Mouse (Mus musculus): Measurements from ENCODE around the gene Mecom. TPM values are rescaled to one million over a fixed set of nuclear protein-coding genes. Genes with fewer than 3 reads are reported as not detected.
"Not testable (repeated sequence)": the region's sequence is repeated elsewhere in the genome, so short reads cannot be mapped to it uniquely, and the experiment has no call there.

The Mecom gene
- 25.9 and 33.2 TPM in 2 replicates for polyA plus RNA-seq (2016; fragmentation: Nextera tagmentation; extraction: Ambion mirVana)

GRCm38 (mm10) chr3:30547908-30548307 lies at the start of gene Mecom:
Mecom (minus strand) TSS chr3:30548008.
- H3K4me1 ChIP-seq = no peaks in the 10 kb centered on the region
- no peak within 1 kb of the TSS for H3K4me2 ChIP-seq (replicated peaks)
- H3K27ac ChIP-seq (replicated peaks) = no peak within 1 kb of the TSS
- 83% methylated on average over 3 of the region's 3 CpGs for WGBS
- ATAC-seq (ENCODE audit: low FRiP score, low read depth) = no peak
- no peak within 1 kb of the TSS for H3K4me3 ChIP-seq
- H3K36me3 ChIP-seq = no peaks in the 10 kb centered on the region
- H3K27me3 ChIP-seq = no peaks in the 10 kb centered on the region
- no peak within 1 kb of the TSS for H3K9ac ChIP-seq (replicated peaks)
- no peaks in the 10 kb centered on the region for H3K9me3 ChIP-seq

GRCm38 (mm10) chr3:30597271-30597670 lies 49.5 kb upstream of the Mecom start:
- Histone ChIP-seq H3K9me3 (no peaks in the 10 kb centered on the region), H3K4me1 (peaks cover 17% of the 10 kb centered on the region), H3K27me3 (peaks cover 19% of the 10 kb centered on the region), H3K9ac (replicated peaks) (no peak overlapping the region), H3K4me2 (replicated peaks) (no peak overlapping the region), H3K36me3 (no peaks in the 10 kb centered on the region), H3K4me3 (no peak overlapping the region), H3K27ac (replicated peaks) (no peak overlapping the region)
- ATAC-seq (ENCODE audit: low FRiP score, low read depth) = no peak
- WGBS = 78% methylated on average over 7 of the region's 7 CpGs

- Histone ChIP-seq H3K36me3 (no peaks in the 10 kb centered on the region), H3K27ac (replicated peaks) (peak overlapping the region; percentile 78), H3K9me3 (no peaks in the 10 kb centered on the region), H3K27me3 (peaks cover 19% of the 10 kb centered on the region), H3K4me2 (replicated peaks) (peak overlapping the region; percentile 70), H3K4me1 (peaks cover 16% of the 10 kb centered on the region), H3K9ac (replicated peaks) (peak overlapping the region; percentile 79), H3K4me3 (peak overlapping the region; percentile 81)
- ATAC-seq (ENCODE audit: low FRiP score, low read depth) = peak; percentile 76
- under 1% methylated on average over 62 of the region's 62 CpGs for WGBS
Observed at GRCm38 (mm10) chr3:30595111-30595832, 47.5 kb upstream of the Mecom start.

GRCm38 (mm10) chr3:30593719-30594485 lies 46.1 kb upstream of the Mecom start:
- 0 out of 2 replicates have a peak, but pooled peaks cover 6% of the 10 kb centered on the region for H3K4me1 ChIP-seq
- H3K9me3 ChIP-seq = no peaks in the 10 kb centered on the region
- no peak for ATAC-seq (ENCODE audit: low FRiP score, low read depth)
- no peak overlapping the region for H3K9ac ChIP-seq (replicated peaks)
- no peaks in the 10 kb centered on the region for H3K36me3 ChIP-seq
- no peak overlapping the region for H3K4me3 ChIP-seq
- no peak overlapping the region for H3K27ac ChIP-seq (replicated peaks)
- H3K4me2 ChIP-seq (replicated peaks) = no peak overlapping the region
- peaks cover 18% of the 10 kb centered on the region for H3K27me3 ChIP-seq
- 76% methylated on average over 4 of the region's 4 CpGs for WGBS

GRCm38 (mm10) chr3:30592418-30592853 lies 44.6 kb upstream of the Mecom start:
- Histone ChIP-seq H3K9ac (replicated peaks) (no peak overlapping the region), H3K27me3 (peaks cover 6% of the 10 kb centered on the region; the same call in 1 of the 2 replicates), H3K4me2 (replicated peaks) (no peak overlapping the region), H3K27ac (replicated peaks) (no peak overlapping the region), H3K4me1 (0 out of 2 replicates have a peak, but pooled peaks cover 6% of the 10 kb centered on the region), H3K36me3 (no peaks in the 10 kb centered on the region), H3K9me3 (no peaks in the 10 kb centered on the region), H3K4me3 (no peak overlapping the region)
- ATAC-seq (ENCODE audit: low FRiP score, low read depth) = peak; percentile 55
- WGBS = 2% methylated on average over 2 of the region's 2 CpGs

GRCm38 (mm10) chr3:30588865-30589264 lies 41.1 kb upstream of the Mecom start:
- Histone ChIP-seq H3K4me2 (replicated peaks) (no peak overlapping the region), H3K36me3 (no peaks in the 10 kb centered on the region), H3K9ac (replicated peaks) (no peak overlapping the region), H3K27ac (replicated peaks) (no peak overlapping the region), H3K4me1 (no peaks in the 10 kb centered on the region), H3K9me3 (no peaks in the 10 kb centered on the region), H3K4me3 (no peak overlapping the region), H3K27me3 (no peaks in the 10 kb centered on the region)
- 86% methylated on average over 6 of the region's 6 CpGs for WGBS
- no peak for ATAC-seq (ENCODE audit: low FRiP score, low read depth)

- Histone ChIP-seq H3K4me1 (no peaks in the 10 kb centered on the region), H3K4me2 (replicated peaks) (no peak overlapping the region), H3K9ac (replicated peaks) (no peak overlapping the region), H3K27me3 (no peaks in the 10 kb centered on the region), H3K4me3 (no peak overlapping the region), H3K36me3 (no peaks in the 10 kb centered on the region), H3K9me3 (no peaks in the 10 kb centered on the region), H3K27ac (replicated peaks) (no peak overlapping the region)
- 4% methylated on average over 2 of the region's 2 CpGs for WGBS
- no peak for ATAC-seq (ENCODE audit: low FRiP score, low read depth)
Observed at GRCm38 (mm10) chr3:30573549-30573948, 25.7 kb upstream of the Mecom start.

- 44% methylated on average over 1 of the region's 2 CpGs for WGBS
- H3K4me3 ChIP-seq; H3K36me3 ChIP-seq; H3K9ac ChIP-seq (replicated peaks); H3K27ac ChIP-seq (replicated peaks); H3K27me3 ChIP-seq; H3K4me2 ChIP-seq (replicated peaks); ATAC-seq (ENCODE audit: low FRiP score, low read depth); H3K9me3 ChIP-seq; H3K4me1 ChIP-seq: not testable (repeated sequence)
Observed at GRCm38 (mm10) chr3:30566333-30566732, 18.5 kb upstream of the Mecom start.

- Histone ChIP-seq H3K4me2 (replicated peaks) (no peak overlapping the region), H3K27me3 (no peaks in the 10 kb centered on the region), H3K4me3 (no peak overlapping the region), H3K9me3 (no peaks in the 10 kb centered on the region), H3K9ac (replicated peaks) (no peak overlapping the region), H3K27ac (replicated peaks) (no peak overlapping the region), H3K4me1 (no peaks in the 10 kb centered on the region), H3K36me3 (no peaks in the 10 kb centered on the region)
- WGBS = 65% methylated on average over 6 of the region's 6 CpGs
- ATAC-seq (ENCODE audit: low FRiP score, low read depth) = no peak
Observed at GRCm38 (mm10) chr3:30560677-30561314, 13.0 kb upstream of the Mecom start.

GRCm38 (mm10) chr3:30553741-30554140 lies 5.9 kb upstream of the Mecom start:
- H3K9me3 ChIP-seq = no peaks in the 10 kb centered on the region
- 69% methylated on average over 6 of the region's 6 CpGs for WGBS
- ATAC-seq (ENCODE audit: low FRiP score, low read depth) = no peak
- no peak overlapping the region for H3K27ac ChIP-seq (replicated peaks)
- H3K4me1 ChIP-seq = no peaks in the 10 kb centered on the region
- no peak overlapping the region for H3K4me3 ChIP-seq
- H3K27me3 ChIP-seq = 0 out of 2 replicates have a peak, but pooled peaks cover 5% of the 10 kb centered on the region
- no peak overlapping the region for H3K9ac ChIP-seq (replicated peaks)
- no peak overlapping the region for H3K4me2 ChIP-seq (replicated peaks)
- H3K36me3 ChIP-seq = no peaks in the 10 kb centered on the region

- Histone ChIP-seq H3K36me3 (no peaks in the 10 kb centered on the region), H3K4me3 (no peak overlapping the region), H3K4me1 (no peaks in the 10 kb centered on the region), H3K9me3 (no peaks in the 10 kb centered on the region), H3K27me3 (0 out of 2 replicates have a peak, but pooled peaks cover 5% of the 10 kb centered on the region), H3K27ac (replicated peaks) (no peak overlapping the region), H3K9ac (replicated peaks) (no peak overlapping the region), H3K4me2 (replicated peaks) (no peak overlapping the region)
- ATAC-seq (ENCODE audit: low FRiP score, low read depth) = no peak
- 56% methylated on average over 2 of the region's 2 CpGs for WGBS
Observed at GRCm38 (mm10) chr3:30550218-30550617, 2.4 kb upstream of the Mecom start.

- Histone ChIP-seq H3K9ac (replicated peaks) (no peak overlapping the region), H3K4me1 (no peaks in the 10 kb centered on the region), H3K36me3 (no peaks in the 10 kb centered on the region), H3K4me2 (replicated peaks) (no peak overlapping the region), H3K27me3 (0 out of 2 replicates have a peak, but pooled peaks cover 5% of the 10 kb centered on the region), H3K4me3 (no peak overlapping the region), H3K27ac (replicated peaks) (no peak overlapping the region), H3K9me3 (no peaks in the 10 kb centered on the region)
- 86% methylated on average over 7 of the region's 7 CpGs for WGBS
- ATAC-seq (ENCODE audit: low FRiP score, low read depth) = no peak
Observed at GRCm38 (mm10) chr3:30548928-30549327, 1.1 kb upstream of the Mecom start.
